Mouse (Mus musculus) intestine, embryonic 16.5 days (tissue): ENCODE measurements around the gene Ccdc81. TPM values are rescaled to one million over a fixed set of nuclear protein-coding genes. Genes with fewer than 3 reads are reported as not detected.

ENCODE experiments used
- ATAC-seq: fragments of 200-750 bp; cut with Nextera tagmentation; 2 replicates; pipeline ENCODE4 v1.8.0; 2017; ENCODE audit warnings: moderate TSS enrichment, moderate library complexity
- H3K27ac ChIP-seq: fragments of 300-500 bp; sonication (generic); 2 replicates; pipeline ENCODE4 v1.5.1; 2014; ENCODE audit warnings: mild to moderate bottlenecking, low read length
- H3K27me3 ChIP-seq: fragments of 300-500 bp; sonication (generic); replicated peaks from 2 replicates; pipeline ENCODE4 v1.6.1; 2014; ENCODE audit warnings: low read length, control low read depth, mixed read lengths; ENCODE audit not compliant: control insufficient read depth, insufficient read depth
- H3K36me3 ChIP-seq: fragments of 300-500 bp; sonication (generic); 2 replicates; pipeline ENCODE4 v1.6.1; 2014; ENCODE audit warnings: low read length, control low read depth; ENCODE audit not compliant: control insufficient read depth, insufficient read depth
- H3K4me1 ChIP-seq: fragments of 300-500 bp; sonication (generic); 2 replicates; pipeline ENCODE4 v1.6.1; 2014; ENCODE audit warnings: low read length, control low read depth, mixed read lengths; ENCODE audit not compliant: control insufficient read depth, insufficient read depth
- H3K4me2 ChIP-seq: fragments of 300-500 bp; sonication (generic); 2 replicates; pipeline ENCODE4 v1.6.1; 2014; ENCODE audit warnings: low read depth, low read length, control low read depth
- H3K4me3 ChIP-seq: fragments of 300-500 bp; sonication (generic); 2 replicates; pipeline ENCODE4 v1.5.1; 2014; ENCODE audit warnings: mild to moderate bottlenecking, low read length
- H3K9ac ChIP-seq: fragments of 300-500 bp; sonication (generic); 2 replicates; pipeline ENCODE4 v1.6.1; 2014; ENCODE audit warnings: low read depth, low read length
- H3K9me3 ChIP-seq: fragments of 300-500 bp; sonication (generic); 2 replicates; pipeline ENCODE4 v1.6.1; 2016; ENCODE audit warnings: low read length, control low read depth; ENCODE audit not compliant: control insufficient read depth
- WGBS: fragments of 180-500 bp; shearing (Covaris S2); extraction: QIAGEN DNeasy Blood & Tissue Kit; methylation state at CpG from one replicate; pipeline ENCODE4 v1.1.7; 2014; 5-methylcytosine and 5-hydroxymethylcytosine counted together
- polyA plus RNA-seq: library from polyadenylated mRNA; unstranded; fragments of >200 nt; fragmentation: Nextera tagmentation; extraction: Ambion mirVana; gene quantifications from 2 replicates; pipeline ENCODE4 v1.2.1, GENCODE M21; 2015

Ccdc81 gene
- polyA plus RNA-seq, 1 experiment from 2014 or later: not detected

DNA sequence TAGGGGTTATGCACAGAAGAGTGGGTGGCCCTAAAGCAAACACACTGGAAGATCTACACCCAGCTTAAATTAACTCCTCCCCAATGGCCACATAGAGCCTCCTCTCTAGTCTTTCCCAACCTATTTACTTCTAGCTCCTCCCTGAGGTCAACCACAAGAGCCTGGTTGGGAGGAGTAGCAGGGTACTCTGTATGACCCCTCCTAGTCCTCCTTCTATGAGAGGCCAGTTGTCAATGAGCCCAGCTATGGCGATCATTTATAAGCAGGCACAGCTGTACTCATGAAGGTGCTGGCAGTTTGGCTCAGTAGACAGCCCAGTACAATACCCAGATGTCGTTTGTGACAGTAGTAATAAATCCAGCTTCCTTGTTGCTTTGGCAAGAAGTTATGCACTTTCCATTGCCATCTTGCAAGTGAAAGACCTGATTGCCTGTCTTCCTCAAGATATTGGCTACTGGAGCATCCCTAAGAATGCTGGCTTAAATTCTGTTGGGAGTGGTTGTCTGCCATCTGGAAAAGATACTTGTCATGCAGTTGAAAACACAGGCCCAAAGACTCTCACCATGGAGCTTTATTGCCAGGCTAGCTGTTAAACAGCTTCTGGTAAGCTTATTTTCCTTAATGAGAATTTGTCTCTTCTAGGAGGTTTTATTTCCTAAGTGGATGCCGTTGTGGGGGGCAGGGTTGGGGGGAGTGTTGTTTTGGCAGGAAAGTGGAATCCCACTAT lies 10.2 kb upstream of the Ccdc81 start:
- WGBS: 70% methylated on average over 3 of the region's 3 CpGs
- H3K4me1 ChIP-seq: no peaks in the 10 kb centered on the region
- H3K27me3 ChIP-seq: no peaks in the 10 kb centered on the region
- H3K36me3 ChIP-seq: 0 out of 2 replicates have a peak, but pooled peaks cover 5% of the 10 kb centered on the region
- peak; percentile 53 for ATAC-seq
- no peak overlapping the region for H3K27ac ChIP-seq
- no peak overlapping the region for H3K4me2 ChIP-seq
- no peak overlapping the region for H3K9ac ChIP-seq
- no peaks in the 10 kb centered on the region for H3K9me3 ChIP-seq
- no peak overlapping the region for H3K4me3 ChIP-seq

DNA sequence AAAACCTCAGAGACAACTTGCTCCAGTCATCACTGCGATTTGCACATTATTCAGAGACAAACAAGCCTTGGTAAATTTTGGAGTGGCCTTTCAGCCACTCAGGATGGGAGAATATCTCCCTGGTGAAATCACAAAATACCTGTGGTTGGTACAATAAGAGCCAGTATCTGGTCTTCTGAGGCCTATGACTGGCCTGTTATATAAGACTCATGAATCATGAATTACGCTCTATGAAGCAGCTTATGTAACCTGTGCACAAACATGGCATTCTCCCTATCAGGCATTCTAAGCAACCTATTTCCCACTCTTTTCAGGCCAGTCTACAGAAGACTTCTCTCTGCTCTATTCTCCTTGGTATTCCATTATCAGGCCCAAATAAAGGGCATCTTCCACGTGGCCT lies 8.9 kb upstream of the Ccdc81 start:
- ATAC-seq: no peak
- WGBS: 83% methylated on average over 3 of the region's 3 CpGs

DNA sequence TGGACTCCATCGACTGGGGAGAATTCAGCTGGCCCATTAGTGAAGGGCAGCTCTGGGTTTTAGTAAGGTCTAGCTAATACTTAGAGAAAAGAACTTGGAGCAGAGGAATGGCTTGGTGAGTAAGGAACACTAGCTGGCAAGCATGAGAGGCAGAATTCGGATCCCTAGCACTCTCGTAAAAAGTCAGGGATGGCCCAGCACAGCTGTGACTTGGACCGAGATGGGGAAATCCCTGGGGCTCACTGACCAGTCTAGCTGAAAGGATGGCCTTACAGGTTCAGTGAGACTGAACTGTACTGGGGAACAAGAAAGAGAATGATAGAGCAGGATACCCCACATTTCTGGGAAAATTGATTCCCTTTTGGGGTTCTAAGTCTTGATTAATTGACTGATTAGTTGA lies 6.3 kb upstream of the Ccdc81 start:
- Histone ChIP-seq H3K9ac (no peak overlapping the region), H3K27ac (no peak overlapping the region), H3K9me3 (no peaks in the 10 kb centered on the region), H3K27me3 (no peaks in the 10 kb centered on the region), H3K4me2 (no peak overlapping the region), H3K4me3 (no peak overlapping the region), H3K36me3 (no peaks in the 10 kb centered on the region), H3K4me1 (no peaks in the 10 kb centered on the region)
- ATAC-seq: no peak
- 75% methylated on average over 4 of the region's 4 CpGs for whole genome bisulfite sequencing

More for the DNA sequence above, 8.9 kb upstream of the Ccdc81 start:
- H3K27ac ChIP-seq: no peak overlapping the region
- H3K9ac ChIP-seq: no peak overlapping the region
- no peaks in the 10 kb centered on the region for H3K4me1 ChIP-seq
- H3K4me2 ChIP-seq: no peak overlapping the region
- no peaks in the 10 kb centered on the region for H3K36me3 ChIP-seq
- H3K9me3 ChIP-seq: no peaks in the 10 kb centered on the region
- no peak overlapping the region for H3K4me3 ChIP-seq
- no peaks in the 10 kb centered on the region for H3K27me3 ChIP-seq

DNA sequence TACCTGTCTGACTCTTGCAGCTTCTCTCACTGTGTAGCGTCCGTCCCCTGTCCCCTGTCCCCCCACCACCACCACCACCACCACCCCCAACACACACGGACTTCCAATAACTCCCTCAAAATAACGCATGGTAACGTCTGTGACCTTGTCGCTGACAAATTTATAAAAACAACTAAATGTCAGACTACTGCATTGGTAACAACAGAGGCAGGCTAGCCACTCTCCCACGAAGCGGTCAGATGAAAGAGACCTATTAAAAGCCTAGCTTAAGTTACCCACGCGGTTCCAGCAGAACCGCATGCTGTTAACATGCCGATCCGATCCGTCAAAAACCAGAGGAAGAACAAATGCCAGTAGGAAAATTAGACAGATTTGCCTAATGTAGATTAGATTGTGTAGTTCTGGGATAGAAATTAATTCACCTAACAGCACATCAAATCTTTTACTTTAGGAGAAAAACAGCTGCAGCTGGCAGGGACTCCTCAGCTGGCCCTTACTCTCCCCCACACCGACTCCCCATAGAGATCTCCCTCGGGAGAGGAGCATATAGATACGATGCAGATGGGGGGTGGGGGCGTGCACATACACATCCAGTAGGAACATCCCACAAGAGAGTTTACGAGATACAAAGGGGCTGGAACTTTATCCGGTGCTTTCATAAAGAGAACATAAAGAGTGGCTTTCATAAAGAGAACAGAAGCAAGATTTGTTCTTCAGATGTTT lies 5.6 kb upstream of the Ccdc81 start:
- Histone ChIP-seq H3K9me3 (no peaks in the 10 kb centered on the region), H3K4me2 (no peak overlapping the region), H3K36me3 (no peaks in the 10 kb centered on the region), H3K9ac (no peak overlapping the region), H3K4me1 (no peaks in the 10 kb centered on the region), H3K27ac (no peak overlapping the region), H3K27me3 (no peaks in the 10 kb centered on the region), H3K4me3 (no peak overlapping the region)
- ATAC-seq: no peak
- WGBS: 77% methylated on average over 20 of the region's 20 CpGs

DNA sequence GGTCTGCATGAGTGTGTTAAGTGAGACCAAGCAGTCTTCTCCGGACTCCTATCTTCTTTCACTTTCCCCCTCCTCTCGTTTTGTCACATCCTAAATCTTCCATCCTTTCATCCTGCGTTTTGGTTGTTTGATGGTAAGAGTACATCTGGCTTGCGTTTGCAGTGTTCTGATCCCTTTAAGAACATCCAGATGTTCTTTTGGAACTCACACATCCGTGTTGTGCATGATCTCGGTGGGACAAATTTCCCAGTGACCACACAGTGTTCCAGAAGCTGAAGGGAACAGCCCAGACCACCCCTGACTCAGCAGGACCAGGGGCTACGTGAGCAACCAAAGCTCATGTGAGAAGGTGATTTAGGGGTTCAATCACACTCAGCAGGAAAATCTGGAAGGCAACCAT lies 5.0 kb upstream of the Ccdc81 start:
- Histone ChIP-seq H3K36me3 (no peaks in the 10 kb centered on the region), H3K27me3 (no peaks in the 10 kb centered on the region), H3K9me3 (no peaks in the 10 kb centered on the region), H3K9ac (no peak overlapping the region), H3K27ac (no peak overlapping the region), H3K4me2 (no peak overlapping the region), H3K4me1 (no peaks in the 10 kb centered on the region), H3K4me3 (no peak overlapping the region)
- WGBS: 56% methylated on average over 7 of the region's 7 CpGs
- ATAC-seq: no peak

DNA sequence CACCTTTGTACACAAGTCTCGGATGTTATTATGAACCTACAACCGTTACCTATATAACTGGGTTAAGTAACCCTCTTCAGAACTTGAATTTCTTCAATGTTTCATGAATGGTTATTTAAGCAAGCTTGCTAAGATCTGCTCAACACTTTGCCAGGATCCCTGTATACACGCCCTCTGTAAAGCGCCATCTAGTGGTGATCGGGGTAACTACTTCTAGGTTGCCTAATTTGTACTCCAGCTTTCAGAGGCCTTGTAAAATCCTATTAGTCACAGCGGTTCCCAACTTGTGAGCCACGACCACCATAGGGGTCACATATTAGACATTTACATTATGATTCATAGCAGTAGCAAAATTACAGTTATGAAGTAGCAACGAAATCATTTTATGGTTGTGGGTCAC lies 4.5 kb upstream of the Ccdc81 start:
- ATAC-seq: peak; percentile 52; the same call in 1 of the 2 replicates
- no peaks in the 10 kb centered on the region for H3K36me3 ChIP-seq
- H3K9ac ChIP-seq: no peak overlapping the region
- no peaks in the 10 kb centered on the region for H3K4me1 ChIP-seq
- H3K4me2 ChIP-seq: no peak overlapping the region
- no peak overlapping the region for H3K27ac ChIP-seq
- no peak overlapping the region for H3K4me3 ChIP-seq
- no peaks in the 10 kb centered on the region for H3K9me3 ChIP-seq
- no peaks in the 10 kb centered on the region for H3K27me3 ChIP-seq
- 27% methylated on average over 8 of the region's 8 CpGs for WGBS

DNA sequence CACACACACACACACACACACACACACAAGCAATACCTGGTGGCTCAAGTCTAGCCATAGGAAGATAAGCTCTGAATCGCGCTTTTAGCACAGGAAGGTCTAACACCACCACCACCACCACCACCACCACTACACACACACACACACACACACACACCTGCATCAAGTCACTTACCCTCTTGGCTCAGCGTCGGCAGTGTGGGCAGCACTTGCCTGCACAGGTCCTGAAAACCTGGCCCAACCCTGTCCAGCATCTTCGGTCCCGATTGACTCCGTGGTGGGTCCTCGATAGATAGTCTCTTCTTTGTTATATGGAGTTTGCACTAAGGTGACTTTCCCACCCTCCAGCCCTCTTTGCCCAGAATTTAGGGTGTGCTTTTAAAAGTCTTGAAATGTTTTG lies 422 bp downstream of the Ccdc81 start:
- 83% methylated on average over 8 of the region's 8 CpGs for WGBS
- Histone ChIP-seq H3K4me2 (no peak overlapping the region), H3K27me3 (no peaks in the 10 kb centered on the region), H3K4me1 (no peaks in the 10 kb centered on the region), H3K9ac (no peak overlapping the region), H3K4me3 (no peak overlapping the region), H3K27ac (no peak overlapping the region), H3K36me3 (no peaks in the 10 kb centered on the region), H3K9me3 (no peaks in the 10 kb centered on the region)
- no peak for ATAC-seq

DNA sequence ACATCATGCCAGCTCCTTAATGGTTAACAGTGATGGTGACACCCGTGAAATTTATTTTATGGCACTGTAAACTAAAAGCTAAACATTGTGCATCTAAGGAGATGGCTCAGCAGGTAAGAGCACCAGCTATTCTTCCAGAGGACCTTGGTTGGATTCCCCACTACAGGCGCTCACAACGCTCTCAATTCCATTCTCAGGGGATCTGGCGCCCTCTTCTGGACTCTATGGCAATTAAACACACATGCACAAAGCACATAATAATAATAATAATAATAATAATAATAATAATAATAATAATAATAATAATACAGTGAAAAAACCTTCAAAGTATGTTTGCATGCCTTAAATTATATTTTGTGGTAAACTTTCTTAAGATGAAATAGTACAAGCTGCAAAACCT lies 11.6 kb downstream of the Ccdc81 start:
- Histone ChIP-seq H3K9ac (no peak overlapping the region), H3K36me3 (no peaks in the 10 kb centered on the region), H3K4me1 (no peaks in the 10 kb centered on the region), H3K4me3 (no peak overlapping the region), H3K27me3 (no peaks in the 10 kb centered on the region), H3K9me3 (no peaks in the 10 kb centered on the region), H3K27ac (no peak overlapping the region), H3K4me2 (no peak overlapping the region)
- no peak for ATAC-seq
- WGBS: 35% methylated on average over 4 of the region's 4 CpGs

DNA sequence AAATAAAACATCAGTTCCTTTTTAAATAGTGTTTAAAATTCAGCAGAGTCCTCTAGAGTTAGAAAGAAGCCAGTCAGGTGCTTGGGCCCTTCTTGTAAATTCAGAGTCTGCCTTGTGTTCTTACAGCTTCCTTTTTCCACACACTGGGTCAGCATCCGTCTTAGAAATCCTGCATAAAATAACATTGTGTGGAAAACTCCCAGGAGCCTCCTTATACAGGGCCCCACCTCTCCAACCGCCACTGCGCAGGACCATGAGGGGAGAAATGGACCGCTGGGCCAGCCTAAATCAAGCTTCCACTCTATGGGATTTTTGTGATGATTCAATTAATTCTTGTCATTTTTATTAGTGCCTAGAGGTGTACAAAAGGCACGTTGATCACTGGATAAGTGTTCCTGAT lies 12.0 kb downstream of the Ccdc81 start:
- Histone ChIP-seq H3K27ac (no peak overlapping the region), H3K4me2 (no peak overlapping the region), H3K4me1 (no peaks in the 10 kb centered on the region), H3K4me3 (no peak overlapping the region), H3K27me3 (no peaks in the 10 kb centered on the region), H3K9ac (no peak overlapping the region), H3K36me3 (no peaks in the 10 kb centered on the region), H3K9me3 (no peaks in the 10 kb centered on the region)
- no peak for ATAC-seq
- 81% methylated on average over 5 of the region's 5 CpGs for WGBS
